Mouse (Mus musculus): ENCODE data around the gene Rnf144a. TPM values are rescaled to one million over a fixed set of nuclear protein-coding genes. Genes with fewer than 3 reads are reported as not detected.
A peak's percentile ranks its signal among the peaks of the same experiment; 100 is the strongest.

Rnf144a gene
- polyA plus RNA-seq, 1 experiment from 2014 or later: 19.2 TPM

DNA sequence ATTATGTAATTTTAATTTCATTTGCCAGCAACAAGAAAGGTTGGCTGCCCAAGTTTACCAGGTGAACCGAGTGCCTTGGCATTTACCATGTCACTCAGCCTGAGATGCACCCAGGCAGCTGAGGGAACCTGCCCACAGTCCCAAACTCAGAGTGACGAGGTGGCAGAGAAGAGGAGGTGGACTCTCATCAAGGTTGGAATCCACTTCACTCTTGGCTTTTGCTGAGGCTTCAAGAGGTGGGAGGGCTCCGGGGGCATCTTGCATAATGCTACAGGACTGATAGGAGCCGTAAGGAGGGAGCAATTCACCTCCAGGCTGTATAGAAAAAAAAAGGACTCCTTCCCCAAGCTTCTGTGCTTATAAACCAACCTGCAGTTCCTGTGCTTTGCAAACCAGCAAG is 48.7 kb downstream of the Rnf144a start:
- peaks cover 6% of the 10 kb centered on the region for H3K4me1 ChIP-seq (replicated peaks; ENCODE audit: control insufficient read depth, insufficient read depth, low read length)
- no peak overlapping the region for H3K4me2 ChIP-seq (replicated peaks)
- H3K27me3 ChIP-seq (ENCODE audit: control insufficient read depth, insufficient read depth, low read length): no peaks in the 10 kb centered on the region
- no peaks in the 10 kb centered on the region for H3K36me3 ChIP-seq (replicated peaks; ENCODE audit: control insufficient read depth, insufficient read depth)
- H3K9me3 ChIP-seq (ENCODE audit: control insufficient read depth, low read length): no peaks in the 10 kb centered on the region
- H3K4me3 ChIP-seq (replicated peaks; ENCODE audit: low read length): no peak overlapping the region
- ATAC-seq (ENCODE audit: low FRiP score): no peak
- whole genome bisulfite sequencing: 91% methylated on average over 4 of the region's 4 CpGs
- no peak overlapping the region for H3K27ac ChIP-seq
- no peak for DNase-seq (ENCODE audit: low spot score)
- no peak overlapping the region for H3K9ac ChIP-seq

- ATAC-seq (ENCODE audit: low FRiP score) (no peak), DNase-seq (ENCODE audit: low spot score) (no peak)
- Histone ChIP-seq H3K36me3 (replicated peaks; ENCODE audit: control insufficient read depth, insufficient read depth) (no peaks in the 10 kb centered on the region), H3K27me3 (ENCODE audit: control insufficient read depth, insufficient read depth, low read length) (no peaks in the 10 kb centered on the region), H3K4me2 (replicated peaks) (no peak overlapping the region), H3K4me3 (replicated peaks; ENCODE audit: low read length) (no peak overlapping the region), H3K9ac (no peak overlapping the region), H3K27ac (no peak overlapping the region), H3K9me3 (ENCODE audit: control insufficient read depth, low read length) (no peaks in the 10 kb centered on the region), H3K4me1 (replicated peaks; ENCODE audit: control insufficient read depth, insufficient read depth, low read length) (peaks cover 13% of the 10 kb centered on the region)
- WGBS: 99% methylated on average over 3 of the region's 3 CpGs
Observed at GRCm38 (mm10) chr12:26365531-26366315, 49.3 kb downstream of the Rnf144a start.

DNA sequence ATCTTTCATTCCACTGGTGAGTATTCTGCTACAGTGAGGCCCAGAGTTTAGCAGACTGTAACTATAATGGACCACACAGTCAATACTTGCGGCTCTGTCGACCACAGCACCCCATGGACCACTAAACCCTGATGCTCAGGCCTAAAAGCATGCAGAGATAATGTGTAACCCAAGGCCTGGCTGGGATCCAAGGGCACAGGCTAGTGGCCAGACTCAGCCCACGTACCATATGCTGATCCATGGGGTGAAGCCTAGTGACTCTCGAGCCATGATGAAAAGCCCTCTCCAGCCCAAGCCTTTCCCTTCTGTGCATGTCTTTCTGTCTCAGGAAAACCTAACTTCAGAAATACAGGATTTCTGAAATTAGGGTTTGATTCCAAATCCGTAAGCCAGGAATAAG is 50.2 kb downstream of the Rnf144a start:
- Histone ChIP-seq H3K4me3 (replicated peaks; ENCODE audit: low read length) (no peak overlapping the region), H3K4me2 (replicated peaks) (no peak overlapping the region), H3K9me3 (ENCODE audit: control insufficient read depth, low read length) (no peaks in the 10 kb centered on the region), H3K27me3 (ENCODE audit: control insufficient read depth, insufficient read depth, low read length) (no peaks in the 10 kb centered on the region), H3K4me1 (replicated peaks; ENCODE audit: control insufficient read depth, insufficient read depth, low read length) (peaks cover 10% of the 10 kb centered on the region), H3K36me3 (replicated peaks; ENCODE audit: control insufficient read depth, insufficient read depth) (no peaks in the 10 kb centered on the region), H3K27ac (no peak overlapping the region), H3K9ac (no peak overlapping the region)
- 82% methylated on average over 5 of the region's 5 CpGs for WGBS
- DNase-seq (ENCODE audit: low spot score) (no peak), ATAC-seq (ENCODE audit: low FRiP score) (no peak)

- Histone ChIP-seq H3K9me3 (ENCODE audit: control insufficient read depth, low read length) (no peaks in the 10 kb centered on the region), H3K9ac (no peak overlapping the region), H3K4me1 (replicated peaks; ENCODE audit: control insufficient read depth, insufficient read depth, low read length) (peaks cover 13% of the 10 kb centered on the region), H3K4me2 (replicated peaks) (no peak overlapping the region), H3K27me3 (ENCODE audit: control insufficient read depth, insufficient read depth, low read length) (no peaks in the 10 kb centered on the region), H3K36me3 (replicated peaks; ENCODE audit: control insufficient read depth, insufficient read depth) (no peaks in the 10 kb centered on the region), H3K27ac (no peak overlapping the region), H3K4me3 (replicated peaks; ENCODE audit: low read length) (no peak overlapping the region)
- WGBS: 39% methylated on average over 10 of the region's 10 CpGs
- DNase-seq (ENCODE audit: low spot score) (no peak), ATAC-seq (ENCODE audit: low FRiP score) (no peak)
Observed at GRCm38 (mm10) chr12:26360946-26361523, 54.0 kb downstream of the Rnf144a start.

DNA sequence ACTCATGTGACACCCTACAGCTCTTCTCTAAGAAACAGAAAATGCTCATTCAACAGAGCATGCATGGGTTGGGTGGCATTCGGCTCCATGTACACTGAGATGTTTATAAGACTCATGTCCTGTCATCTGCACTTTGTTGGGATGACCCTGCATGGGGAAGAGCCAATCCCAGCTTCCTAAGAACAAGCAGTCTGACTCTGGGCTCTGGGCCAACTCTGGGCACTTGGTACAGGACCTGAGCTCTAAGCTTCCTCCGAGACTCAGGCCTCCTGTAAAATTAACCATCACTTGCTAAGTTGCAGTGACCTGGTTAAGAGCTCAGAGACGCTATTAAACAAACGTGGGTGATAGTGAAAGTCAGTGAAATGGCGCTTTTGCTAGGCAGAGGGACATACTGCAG is 55.2 kb downstream of the Rnf144a start:
- Histone ChIP-seq H3K36me3 (replicated peaks; ENCODE audit: control insufficient read depth, insufficient read depth) (no peaks in the 10 kb centered on the region), H3K27me3 (ENCODE audit: control insufficient read depth, insufficient read depth, low read length) (no peaks in the 10 kb centered on the region), H3K27ac (no peak overlapping the region), H3K4me3 (replicated peaks; ENCODE audit: low read length) (no peak overlapping the region), H3K4me1 (replicated peaks; ENCODE audit: control insufficient read depth, insufficient read depth, low read length) (peaks cover 13% of the 10 kb centered on the region), H3K9ac (no peak overlapping the region), H3K9me3 (ENCODE audit: control insufficient read depth, low read length) (no peaks in the 10 kb centered on the region), H3K4me2 (replicated peaks) (no peak overlapping the region)
- ATAC-seq (ENCODE audit: low FRiP score) (no peak), DNase-seq (ENCODE audit: low spot score) (no peak)
- WGBS: 81% methylated on average over 5 of the region's 5 CpGs

DNA sequence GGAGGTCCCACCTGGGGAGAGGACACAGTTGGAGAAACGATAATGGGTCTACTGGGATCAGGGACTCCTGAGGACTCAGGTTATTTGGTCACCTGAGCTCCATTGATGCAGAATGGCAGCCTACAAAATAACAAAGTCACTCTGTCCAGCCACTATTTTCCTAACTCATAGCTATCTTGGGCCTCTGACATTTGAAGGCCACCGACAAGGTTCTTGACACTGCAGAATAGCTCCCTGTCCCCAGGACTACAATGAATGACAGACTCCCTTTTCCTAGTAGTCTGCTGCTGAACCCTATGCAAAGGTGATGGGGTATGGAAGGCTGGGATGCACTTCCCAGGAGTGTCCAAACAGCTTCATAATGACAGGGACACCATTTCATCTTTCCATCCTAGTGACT is 55.8 kb downstream of the Rnf144a start:
- Histone ChIP-seq H3K27me3 (ENCODE audit: control insufficient read depth, insufficient read depth, low read length) (no peaks in the 10 kb centered on the region), H3K4me3 (replicated peaks; ENCODE audit: low read length) (no peak overlapping the region), H3K9ac (no peak overlapping the region), H3K27ac (no peak overlapping the region), H3K4me1 (replicated peaks; ENCODE audit: control insufficient read depth, insufficient read depth, low read length) (peaks cover 13% of the 10 kb centered on the region), H3K36me3 (replicated peaks; ENCODE audit: control insufficient read depth, insufficient read depth) (no peaks in the 10 kb centered on the region), H3K4me2 (replicated peaks) (no peak overlapping the region), H3K9me3 (ENCODE audit: control insufficient read depth, low read length) (no peaks in the 10 kb centered on the region)
- ATAC-seq (ENCODE audit: low FRiP score) (no peak), DNase-seq (ENCODE audit: low spot score) (no peak)
- 95% methylated on average over 2 of the region's 2 CpGs for WGBS

GRCm38 (mm10) chr12:26357246-26357645 is 57.8 kb downstream of the Rnf144a start:
- Histone ChIP-seq H3K36me3 (replicated peaks; ENCODE audit: control insufficient read depth, insufficient read depth) (no peaks in the 10 kb centered on the region), H3K27ac (peak overlapping the region; percentile 61; the same call in 1 of the 2 replicates), H3K9me3 (ENCODE audit: control insufficient read depth, low read length) (no peaks in the 10 kb centered on the region), H3K4me1 (replicated peaks; ENCODE audit: control insufficient read depth, insufficient read depth, low read length) (peaks cover 13% of the 10 kb centered on the region), H3K4me3 (replicated peaks; ENCODE audit: low read length) (no peak overlapping the region), H3K9ac (no peak overlapping the region), H3K4me2 (replicated peaks) (no peak overlapping the region), H3K27me3 (ENCODE audit: control insufficient read depth, insufficient read depth, low read length) (no peaks in the 10 kb centered on the region)
- DNase-seq (ENCODE audit: low spot score) (no peak), ATAC-seq (ENCODE audit: low FRiP score) (peak; percentile 37; the same call in 1 of the 2 replicates)
- WGBS: 78% methylated on average over 4 of the region's 4 CpGs

GRCm38 (mm10) chr12:26356191-26356590 is 58.9 kb downstream of the Rnf144a start:
- Histone ChIP-seq H3K27me3 (ENCODE audit: control insufficient read depth, insufficient read depth, low read length) (no peaks in the 10 kb centered on the region), H3K4me3 (replicated peaks; ENCODE audit: low read length) (no peak overlapping the region), H3K9me3 (ENCODE audit: control insufficient read depth, low read length) (no peaks in the 10 kb centered on the region), H3K4me1 (replicated peaks; ENCODE audit: control insufficient read depth, insufficient read depth, low read length) (peaks cover 10% of the 10 kb centered on the region), H3K4me2 (replicated peaks) (no peak overlapping the region), H3K9ac (no peak overlapping the region), H3K27ac (no peak overlapping the region), H3K36me3 (replicated peaks; ENCODE audit: control insufficient read depth, insufficient read depth) (no peaks in the 10 kb centered on the region)
- DNase-seq (ENCODE audit: low spot score) (no peak), ATAC-seq (ENCODE audit: low FRiP score) (no peak)
- 86% methylated on average over 7 of the region's 7 CpGs for WGBS

GRCm38 (mm10) chr12:26351321-26351720 is 63.7 kb downstream of the Rnf144a start:
- H3K9me3 ChIP-seq (ENCODE audit: control insufficient read depth, low read length): no peaks in the 10 kb centered on the region
- peak; percentile 51; the same call in 1 of the 2 replicates for ATAC-seq (ENCODE audit: low FRiP score)
- H3K4me2 ChIP-seq (replicated peaks): no peak overlapping the region
- no peaks in the 10 kb centered on the region for H3K4me1 ChIP-seq (replicated peaks; ENCODE audit: control insufficient read depth, insufficient read depth, low read length)
- no peak for DNase-seq (ENCODE audit: low spot score)
- no peaks in the 10 kb centered on the region for H3K27me3 ChIP-seq (ENCODE audit: control insufficient read depth, insufficient read depth, low read length)
- WGBS: 33% methylated on average over 3 of the region's 3 CpGs
- no peak overlapping the region for H3K9ac ChIP-seq
- no peaks in the 10 kb centered on the region for H3K36me3 ChIP-seq (replicated peaks; ENCODE audit: control insufficient read depth, insufficient read depth)
- H3K27ac ChIP-seq: no peak overlapping the region
- H3K4me3 ChIP-seq (replicated peaks; ENCODE audit: low read length): no peak overlapping the region
